Comparison of ENCODE assay signal across 8 mouse cellular contexts in genomic region chr1:59119720-59120457, GRCm38 (mm10). TPM values are rescaled to one million over a fixed set of nuclear protein-coding genes. Genes with fewer than 3 reads are reported as not detected.
DNase-seq lines count a peak whose midpoint lies in the region; ATAC-seq lines count a peak whose summit lies in the region.

Tmem237 (minus strand) TSS chr1:59120408.

- H3K9ac ChIP-seq in heart, embryonic 14.5 days (ENCODE audit: low read length) = peak within 1 kb of the TSS; percentile 87
- peak within 1 kb of the TSS; percentile 77 for H3K9ac ChIP-seq in liver, embryonic 13.5 days
- peak within 1 kb of the TSS; percentile 87 for H3K9ac ChIP-seq in stomach, embryonic 16.5 days (ENCODE audit: low read length)

- H3K4me1 ChIP-seq in heart, embryonic 14.5 days (ENCODE audit: control insufficient read depth in 2 of 2, insufficient read depth in 2 of 2, low read length in 2 of 2) = 0 out of 4 replicates have a peak, but pooled peaks cover 0 to 2% of the 10 kb centered on the region in 2 experiments
- H3K4me1 ChIP-seq in liver, embryonic 13.5 days (replicated peaks) = peaks cover 15% of the 10 kb centered on the region
- no peaks in the 10 kb centered on the region for H3K4me1 ChIP-seq in stomach, embryonic 16.5 days (ENCODE audit: control insufficient read depth, insufficient read depth, low read length)

- peak; percentile 97 for ATAC-seq in erythroid progenitor cell, adult 5-6 weeks (replicated peaks; ENCODE audit: low FRiP score, poor library complexity, severe bottlenecking)
- peak; percentile 96 for ATAC-seq in heart, embryonic 14.5 days (ENCODE audit: insufficient number of reproducible peaks, insufficient read depth, low FRiP score, low read depth)
- peak; percentile 96 for ATAC-seq in liver, embryonic 13.5 days (ENCODE audit: low read depth)
- ATAC-seq in stomach, embryonic 16.5 days (ENCODE audit: insufficient read depth, low FRiP score) = peak; percentile 97

- peak within 1 kb of the TSS; percentile 59 to 67 for H3K27ac ChIP-seq in heart, embryonic 14.5 days (replicated peaks in 1 of 2; ENCODE audit: control insufficient read depth in 1 of 2, insufficient read depth in 1 of 2, low read depth in 2 of 2, low read length in 2 of 2)
- peak within 1 kb of the TSS; percentile 55 for H3K27ac ChIP-seq in liver, embryonic 13.5 days
- H3K27ac ChIP-seq in stomach, embryonic 16.5 days (ENCODE audit: low read length) = peak within 1 kb of the TSS; percentile 63

- no peaks in the 10 kb centered on the region for H3K36me3 ChIP-seq in heart, embryonic 14.5 days (ENCODE audit: control insufficient read depth, insufficient read depth, low read length)
- no peaks in the 10 kb centered on the region for H3K36me3 ChIP-seq in liver, embryonic 13.5 days
- H3K36me3 ChIP-seq in stomach, embryonic 16.5 days (ENCODE audit: control insufficient read depth, insufficient read depth, low read length) = no peaks in the 10 kb centered on the region

- H3K27me3 ChIP-seq in heart, embryonic 14.5 days (ENCODE audit: control insufficient read depth, insufficient read depth, low read length) = no peaks in the 10 kb centered on the region
- no peaks in the 10 kb centered on the region for H3K27me3 ChIP-seq in liver, embryonic 13.5 days
- no peaks in the 10 kb centered on the region for H3K27me3 ChIP-seq in stomach, embryonic 16.5 days (ENCODE audit: control insufficient read depth, insufficient read depth, low read length)

- peak within 1 kb of the TSS; percentile 89 for H3K4me2 ChIP-seq in heart, embryonic 14.5 days (ENCODE audit: low read length)
- peak within 1 kb of the TSS; percentile 89 for H3K4me2 ChIP-seq in liver, embryonic 13.5 days
- peak within 1 kb of the TSS; percentile 62 for H3K4me2 ChIP-seq in stomach, embryonic 16.5 days (ENCODE audit: low read depth, low read length)

- peak within 1 kb of the TSS; percentile 74 to 96 for H3K4me3 ChIP-seq in heart, embryonic 14.5 days (ENCODE audit: control insufficient read depth in 1 of 2, insufficient read depth in 1 of 2, low read depth in 1 of 2, low read length in 2 of 2)
- peak within 1 kb of the TSS; percentile 66 for H3K4me3 ChIP-seq in liver, embryonic 13.5 days (replicated peaks)
- H3K4me3 ChIP-seq in stomach, embryonic 16.5 days (replicated peaks; ENCODE audit: low read length) = peak within 1 kb of the TSS; percentile 79

- under 1% methylated on average over 69 of the region's 74 CpGs for WGBS in heart, embryonic 14.5 days
- under 1% methylated on average over 65 of the region's 74 CpGs for WGBS in liver, embryonic 13.5 days (ENCODE audit: insufficient replicate concordance)
- whole genome bisulfite sequencing in stomach, embryonic 16.5 days = under 1% methylated on average over 70 of the region's 74 CpGs

- no peaks in the 10 kb centered on the region for H3K9me3 ChIP-seq in heart, embryonic 14.5 days (ENCODE audit: control insufficient read depth, low read length)
- no peaks in the 10 kb centered on the region for H3K9me3 ChIP-seq in liver, embryonic 13.5 days (replicated peaks)
- H3K9me3 ChIP-seq in stomach, embryonic 16.5 days (replicated peaks; ENCODE audit: control insufficient read depth, low read length) = no peaks in the 10 kb centered on the region

- DNase-seq in CD4-positive helper T cell, adult 2 months (ENCODE audit: low read depth, low spot score) = peak; percentile 89
- DNase-seq in brain, embryonic 18.5 days (ENCODE audit: low read depth, low spot score) = peak; percentile 89
- peak; percentile 94 for DNase-seq in kidney, postnatal 14 days
- peak; percentile 80 for DNase-seq in liver, embryonic 13.5 days
- DNase-seq in neural tube, embryonic 10.5 days (ENCODE audit: extremely low spot score, low spot score) = peak; percentile 98

RNA-seq across cellular contexts. Expression of gene Tmem237, which starts in this region (rescaled TPM):
- total RNA-seq in erythroid progenitor cell, adult 5-6 weeks (2015; ENCODE audit: low replicate concordance) = 2.5 TPM in 1 of 2 replicates, not detected in the other
- 0.26 TPM in 1 of 2 replicates, not detected in the other for total RNA-seq in erythroid progenitor cell, adult 5-6 weeks (2017; ENCODE audit: low replicate concordance)
- 13.8 and 15.9 TPM in 2 replicates for polyA plus RNA-seq in heart, embryonic 14.5 days (2014; fragmentation: Nextera tagmentation; extraction: Ambion mirVana)
- polyA plus RNA-seq in liver, embryonic 13.5 days (2015; fragmentation: Nextera tagmentation; extraction: Ambion mirVana) = 9.3 and 10.3 TPM in 2 replicates
- 28.6 and 29.8 TPM in 2 replicates for polyA plus RNA-seq in stomach, embryonic 16.5 days (2015; fragmentation: Nextera tagmentation; extraction: Ambion mirVana)

Comparison
In these comparisons a context has a peak if more than half of its experiments do, and no peak if none do; other contexts are left out.
1. Peak in every context shown above with its lines: DNase-seq, ATAC-seq, H3K4me3 ChIP-seq and H3K27ac ChIP-seq.